Mouse (Mus musculus): ENCODE data around the gene Cbx4.

DNA sequence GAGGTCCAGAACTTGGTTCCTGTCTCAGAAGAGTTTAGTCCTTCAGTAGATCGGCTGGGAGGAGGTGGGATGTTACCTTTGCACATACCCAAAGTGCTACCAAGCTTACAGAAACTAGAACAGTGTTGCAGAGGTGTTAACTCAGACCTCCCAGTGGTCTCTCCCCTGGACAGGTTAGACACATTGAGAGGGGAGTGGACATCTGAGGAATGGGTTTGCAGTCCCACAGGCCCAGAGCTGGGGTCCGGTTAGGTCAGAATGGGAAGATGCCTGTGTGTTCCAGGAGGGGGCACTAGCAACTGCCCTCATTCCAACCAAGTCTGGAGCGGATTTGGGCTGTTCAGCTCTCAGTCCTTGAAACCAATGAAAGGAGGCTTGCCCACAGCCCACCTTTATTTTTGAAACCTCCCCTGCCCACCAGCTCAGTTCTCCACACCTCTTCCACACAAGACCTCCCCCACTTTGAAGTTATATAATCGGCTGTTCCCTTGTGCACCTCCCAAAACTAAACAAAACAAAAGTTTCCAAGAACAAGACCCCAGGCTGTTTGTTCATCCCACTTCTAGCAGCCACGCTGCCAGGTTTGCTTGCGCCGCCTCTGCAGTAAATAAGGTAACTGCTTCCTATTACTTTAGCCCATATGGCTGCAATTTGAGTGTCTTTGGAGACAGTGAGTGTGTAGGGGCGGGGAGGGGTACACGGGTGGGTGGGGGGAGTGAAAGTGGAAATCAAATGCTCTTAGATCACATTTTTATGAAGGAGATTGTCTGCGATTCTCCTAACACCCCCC is 42.1 kb downstream of the Cbx4 start:
- TF ChIP-seq CTCF (IDR thresholded peaks at IDR 0.05; ENCODE audit: extremely low read depth, insufficient read depth, insufficient read length, insufficient replicate concordance) (peak; percentile 45; the same call in 1 of the 2 replicates), POLR2A (IDR thresholded peaks at IDR 0.05; ENCODE audit: low read depth, low read length) (no peak)

All from spleen, adult 2 months (tissue).